Mouse (Mus musculus) bone marrow macrophage, adult 2 months (primary cell): ENCODE measurements around the gene Ak8.

ENCODE experiments used
- CTCF ChIP-seq: IDR thresholded peaks from 2 replicates; pipeline ENCODE4 v1.5.1; 2012; ENCODE audit warnings: low read depth, mild to moderate bottlenecking, low read length, moderate library complexity
- POLR2A ChIP-seq: IDR thresholded peaks from 2 replicates; pipeline ENCODE4 v1.6.1; 2012; ENCODE audit warnings: mild to moderate bottlenecking, low read depth, low read length, borderline replicate concordance

DNA sequence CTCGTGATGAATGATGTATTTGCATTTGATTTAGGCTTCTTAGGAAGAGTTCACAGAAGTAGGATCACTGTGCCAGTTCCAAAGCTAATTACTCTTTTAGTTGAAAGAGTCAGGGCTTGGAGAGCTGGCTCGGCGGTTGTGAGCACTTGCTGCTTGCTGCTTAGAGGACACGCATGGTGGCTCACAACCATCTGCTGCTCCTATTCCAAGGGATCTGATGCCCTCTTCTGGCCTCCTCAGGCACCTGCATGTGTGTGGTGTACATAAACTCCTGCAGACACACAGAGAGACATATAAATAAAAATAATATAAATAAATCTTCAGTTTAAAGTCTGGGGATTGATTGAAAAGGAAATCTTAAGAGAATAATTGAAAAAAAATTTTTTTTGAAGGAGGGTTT is 81.3 kb downstream of the Ak8 start:
- TF ChIP-seq CTCF (no peak), POLR2A (no peak)
